Mouse (Mus musculus) liver, adult (tissue): Measurements from ENCODE around the gene Ankrd33.

Source experiments
- GATA4 ChIP-seq: IDR thresholded peaks from 2 replicates; pipeline ENCODE4 v1.6.1; 2014; ENCODE audit warnings: mild to moderate bottlenecking, low read length; ENCODE audit not compliant: insufficient replicate concordance

Ankrd33 gene

DNA sequence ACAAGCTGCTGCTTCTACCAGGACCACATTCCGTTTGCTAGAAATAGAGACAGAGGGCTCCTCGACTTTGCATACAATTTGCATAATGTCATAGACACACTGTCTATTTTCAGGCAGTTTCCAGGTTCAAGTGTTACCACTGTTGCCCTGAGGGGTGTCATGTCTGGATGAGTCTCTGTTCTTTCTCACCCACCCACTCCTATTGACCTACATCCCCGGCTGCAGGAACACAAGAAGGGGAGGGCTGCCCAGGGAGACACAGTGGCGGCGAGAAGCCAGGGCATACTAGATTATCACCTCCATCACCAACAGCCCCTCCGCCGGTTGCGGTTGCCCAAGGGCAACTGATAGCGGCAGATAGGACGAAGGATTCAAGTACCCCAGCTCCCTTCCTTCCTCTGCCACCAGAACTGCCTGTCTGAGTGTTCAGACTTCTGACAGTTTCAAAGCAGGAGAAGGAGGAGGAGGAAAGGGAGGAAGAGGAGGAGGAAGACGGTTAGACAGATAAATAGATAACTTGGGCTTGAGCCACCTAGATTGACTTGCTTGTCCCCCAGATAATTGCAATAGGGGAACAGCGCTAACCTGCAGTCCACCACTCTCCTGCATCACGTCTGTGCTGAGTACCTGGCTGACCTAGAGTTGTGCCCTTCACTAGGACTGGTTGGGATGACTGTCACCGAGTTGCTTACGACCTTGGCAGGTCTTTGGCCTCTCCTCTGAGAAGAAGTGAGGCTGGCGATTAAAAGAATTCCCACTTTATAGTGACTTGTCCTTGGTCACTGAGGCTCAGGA, 31.8 kb downstream of the Ankrd33 start:
- no peak for TF ChIP-seq GATA4

DNA sequence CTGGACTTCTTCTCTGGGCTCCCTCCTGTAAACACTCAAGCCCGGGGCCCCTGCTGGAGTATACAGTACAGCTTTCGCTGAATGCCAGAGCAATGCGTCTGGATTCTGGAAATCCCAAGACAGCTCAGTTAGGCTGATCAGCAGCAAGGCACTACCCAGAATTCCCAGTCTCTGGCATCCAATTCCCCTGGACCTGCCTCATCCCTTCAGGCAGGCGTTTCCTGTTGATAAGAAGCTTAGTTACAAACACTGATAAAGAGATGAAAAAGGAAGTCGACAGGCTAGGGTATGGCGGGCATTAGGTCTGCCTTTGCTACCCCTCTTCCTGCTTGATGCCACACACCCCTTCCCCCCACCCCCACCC, 32.3 kb downstream of the Ankrd33 start:
- TF ChIP-seq GATA4 = peak; percentile 82; the same call in 1 of the 2 replicates

DNA sequence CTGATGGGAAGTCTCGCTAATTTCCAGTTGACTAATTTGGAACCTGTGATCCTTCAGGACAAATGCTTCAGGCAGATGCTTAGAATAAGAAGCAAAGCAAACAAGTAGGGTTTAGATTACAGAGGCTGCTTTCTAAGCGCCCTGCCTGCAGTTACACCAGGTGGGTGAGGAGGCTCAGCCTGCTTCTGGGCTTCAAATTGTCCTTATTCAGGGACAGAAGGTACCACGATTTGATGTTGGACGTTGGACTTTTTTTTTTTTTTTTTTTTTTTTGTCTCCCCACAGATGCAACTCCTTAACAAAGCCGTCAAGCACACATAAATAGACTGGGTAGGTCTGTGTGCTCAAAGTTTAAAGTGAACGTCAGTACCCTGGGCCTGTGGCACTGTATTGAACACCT, 33.0 kb downstream of the Ankrd33 start:
- TF ChIP-seq GATA4 = no peak

DNA sequence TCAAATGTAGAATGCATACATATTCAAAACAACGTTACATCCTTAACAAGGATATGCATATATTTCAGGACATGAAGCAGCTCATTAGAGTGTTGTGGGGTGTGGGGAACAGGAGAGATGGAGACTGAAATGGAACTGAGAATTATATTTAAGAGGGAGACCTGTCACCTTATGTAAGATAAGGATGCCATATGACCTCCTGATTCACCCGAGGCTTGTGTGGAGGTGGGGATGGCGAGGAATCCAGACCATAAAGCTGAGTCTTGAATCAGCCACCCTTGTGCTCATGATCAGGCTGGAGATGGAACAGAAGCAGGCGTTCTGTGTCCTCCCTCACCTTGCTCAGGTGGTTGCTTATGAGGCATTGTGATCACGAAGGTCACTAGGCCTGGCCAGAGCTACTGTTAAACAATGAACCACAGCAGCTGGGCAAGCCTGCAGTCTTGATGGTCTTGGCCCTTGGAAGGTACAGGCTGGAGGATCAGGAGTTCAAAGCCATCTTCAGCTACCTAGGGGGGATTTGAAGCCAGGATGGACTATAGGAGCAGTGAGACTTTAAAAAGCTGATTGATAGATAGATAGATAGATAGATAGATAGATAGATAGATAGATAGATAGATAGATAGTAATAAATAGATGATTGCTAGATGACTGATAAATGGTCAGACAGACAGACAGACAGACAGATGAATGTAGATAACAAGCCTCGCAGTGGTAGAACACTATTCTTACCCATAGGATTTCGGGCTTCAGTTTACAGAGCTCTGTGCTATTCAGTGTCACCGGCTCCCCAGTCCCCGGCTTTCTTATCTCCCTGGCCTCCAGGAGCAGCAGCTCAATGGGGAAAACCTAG, 36.1 kb downstream of the Ankrd33 start:
- no peak for TF ChIP-seq GATA4

DNA sequence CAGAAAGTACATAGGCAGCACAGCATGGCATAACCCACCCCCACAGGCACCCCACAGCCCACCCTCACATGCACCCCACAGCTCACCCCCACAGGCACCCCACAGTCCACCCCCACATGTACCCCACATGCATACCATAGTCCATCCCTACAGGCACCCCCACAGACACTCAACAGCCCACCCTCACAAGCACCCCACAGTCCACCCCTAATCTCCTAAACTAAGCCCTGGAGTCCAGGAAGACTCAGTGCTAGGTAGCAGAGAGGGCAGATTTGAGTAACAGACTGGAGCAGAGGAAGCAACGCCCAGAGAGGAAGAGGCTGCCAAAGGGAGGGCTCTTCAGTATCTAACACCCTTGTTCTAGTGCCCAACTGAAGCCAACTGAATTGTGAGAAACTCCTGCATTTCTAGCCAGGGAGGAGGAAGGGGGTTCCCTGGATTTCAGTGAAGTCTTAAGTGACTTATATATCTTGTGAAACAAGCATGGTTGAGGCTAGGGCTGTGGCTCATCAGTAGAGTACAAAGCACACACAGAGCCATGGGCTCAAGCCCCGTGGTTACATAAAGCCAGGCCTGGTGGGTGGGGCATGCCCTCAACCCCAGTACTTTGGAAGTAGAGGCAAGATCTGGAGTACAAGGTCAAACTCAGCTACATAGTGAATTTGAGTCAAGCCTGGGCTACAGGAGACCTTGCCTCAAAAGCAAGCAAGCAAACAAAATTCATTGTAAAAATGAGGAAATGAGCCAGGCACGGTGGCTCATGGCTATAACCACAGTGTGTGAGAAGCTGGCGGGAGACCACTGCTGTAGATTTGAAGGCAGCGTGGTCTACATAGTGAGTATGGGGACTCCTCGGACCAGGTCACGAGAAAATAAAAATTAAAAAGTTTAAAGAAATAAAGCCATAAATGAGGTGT, 39.4 kb downstream of the Ankrd33 start:
- no peak for TF ChIP-seq GATA4

DNA sequence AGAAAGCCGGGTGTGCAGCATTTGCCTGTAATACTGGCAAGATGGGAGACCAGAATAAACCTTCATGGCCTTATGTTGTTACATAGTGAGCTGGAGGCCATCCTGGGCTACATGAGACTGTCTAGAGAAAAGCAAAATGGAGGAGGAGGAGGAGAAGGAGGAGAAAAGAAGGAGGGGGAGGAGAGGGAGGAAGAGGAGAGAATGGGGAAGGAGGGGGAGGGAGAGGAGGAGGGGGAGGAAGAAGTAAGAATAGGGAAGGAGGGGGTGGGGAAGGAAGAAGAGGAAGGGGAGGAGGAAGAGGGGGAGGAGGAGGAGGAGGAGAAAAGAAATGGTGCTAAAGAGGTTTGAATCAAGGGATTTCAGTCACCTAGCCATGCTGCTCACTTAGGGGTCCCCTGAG, 44.6 kb downstream of the Ankrd33 start:
- TF ChIP-seq GATA4 = no peak

DNA sequence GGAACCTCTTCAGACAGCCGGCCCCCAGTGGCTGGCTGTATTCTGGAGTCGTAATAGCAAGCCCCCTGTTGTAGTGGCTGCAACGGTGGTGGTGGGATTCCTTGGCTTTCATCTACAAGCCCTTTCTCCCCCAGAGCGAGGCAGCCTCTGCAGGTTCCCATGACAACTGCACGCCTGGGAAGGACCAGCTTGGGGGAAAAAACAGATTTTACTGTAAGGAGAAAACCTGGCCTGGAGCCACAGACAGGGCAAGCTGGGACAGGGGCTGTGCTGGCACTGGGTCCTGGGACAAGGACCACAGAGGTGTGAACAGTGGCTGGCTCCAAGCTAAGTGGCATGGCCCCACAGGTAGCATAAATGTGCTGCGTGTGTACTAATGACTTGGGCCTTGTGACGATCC, 45.0 kb downstream of the Ankrd33 start:
- TF ChIP-seq GATA4 = no peak

DNA sequence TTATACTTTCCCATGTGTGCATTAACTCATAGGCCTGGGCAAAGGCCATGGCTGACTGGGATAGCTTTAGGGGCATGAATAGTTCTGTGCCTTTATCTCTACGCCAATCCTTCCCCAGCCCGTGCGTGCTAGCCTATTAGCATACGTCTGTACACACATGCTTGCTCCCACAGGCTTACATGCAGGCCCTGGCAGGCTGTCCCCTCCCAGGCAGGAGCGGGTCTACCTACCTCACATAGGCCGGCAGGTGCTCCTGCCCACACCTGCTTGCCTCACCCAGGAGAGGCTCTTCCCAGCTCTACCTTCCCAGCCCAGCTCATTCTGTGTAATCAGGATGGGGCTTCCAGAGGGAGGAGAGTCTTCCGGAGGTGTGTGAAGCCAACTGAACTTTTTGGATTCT, 46.0 kb downstream of the Ankrd33 start:
- no peak for TF ChIP-seq GATA4

DNA sequence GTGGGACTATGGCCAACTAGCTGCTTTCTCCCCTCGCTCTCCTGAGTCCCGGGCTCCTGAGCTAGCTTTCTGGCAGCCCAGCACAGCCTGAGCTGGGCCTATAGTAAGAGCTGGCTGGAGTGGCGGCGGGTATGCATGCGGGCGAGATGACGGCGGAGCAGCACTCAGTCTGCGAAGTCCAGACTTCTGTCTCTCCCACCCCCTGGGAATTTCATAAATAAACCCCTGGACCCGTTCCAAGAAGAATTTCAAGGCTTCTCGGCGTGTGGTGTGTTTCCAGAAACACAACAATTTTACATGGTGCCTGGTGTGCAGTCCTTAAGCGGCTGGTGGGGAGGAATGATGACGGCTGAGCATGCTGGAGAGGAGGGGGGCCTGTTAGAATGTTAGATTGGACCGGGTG, 47.5 kb downstream of the Ankrd33 start:
- no peak for TF ChIP-seq GATA4

DNA sequence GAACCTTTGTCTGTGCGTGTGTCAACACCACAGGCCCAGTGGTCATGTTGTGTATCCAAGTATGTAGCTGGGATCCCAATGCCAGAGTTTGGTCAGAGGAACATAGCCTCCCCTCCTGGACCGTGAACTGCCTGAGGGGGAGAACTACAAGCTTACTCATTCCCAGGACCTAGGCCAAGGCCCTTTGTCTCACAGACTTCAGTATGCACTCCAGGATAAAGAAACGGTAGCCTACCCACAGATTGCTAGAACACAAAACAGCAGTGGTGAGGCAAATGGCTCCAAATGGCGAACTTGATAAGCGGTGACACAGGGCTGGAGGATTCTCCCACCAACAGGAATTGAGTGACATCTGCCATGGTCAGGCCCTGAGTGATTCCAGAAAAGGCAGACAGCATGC, 48.3 kb downstream of the Ankrd33 start:
- TF ChIP-seq GATA4 = no peak

DNA sequence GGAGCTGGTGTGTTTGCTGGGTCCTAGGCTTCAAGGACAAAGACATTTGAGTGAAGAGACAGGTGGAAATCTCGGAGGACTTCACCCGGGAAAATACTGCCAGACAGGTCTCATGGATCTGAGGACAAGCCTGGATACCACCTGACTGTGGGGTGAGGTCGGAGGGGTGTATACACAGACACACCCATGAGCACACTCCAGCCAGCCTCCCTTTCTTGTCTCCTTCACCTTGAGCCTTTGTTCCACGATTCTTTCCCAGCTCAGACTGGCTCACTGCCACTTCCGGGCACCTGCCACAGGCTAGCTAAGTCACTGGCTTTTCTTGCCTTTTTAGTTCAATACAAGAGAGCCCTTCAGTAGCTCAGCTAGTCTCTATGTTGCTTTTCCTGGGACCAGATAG, 48.7 kb downstream of the Ankrd33 start:
- TF ChIP-seq GATA4 = no peak

DNA sequence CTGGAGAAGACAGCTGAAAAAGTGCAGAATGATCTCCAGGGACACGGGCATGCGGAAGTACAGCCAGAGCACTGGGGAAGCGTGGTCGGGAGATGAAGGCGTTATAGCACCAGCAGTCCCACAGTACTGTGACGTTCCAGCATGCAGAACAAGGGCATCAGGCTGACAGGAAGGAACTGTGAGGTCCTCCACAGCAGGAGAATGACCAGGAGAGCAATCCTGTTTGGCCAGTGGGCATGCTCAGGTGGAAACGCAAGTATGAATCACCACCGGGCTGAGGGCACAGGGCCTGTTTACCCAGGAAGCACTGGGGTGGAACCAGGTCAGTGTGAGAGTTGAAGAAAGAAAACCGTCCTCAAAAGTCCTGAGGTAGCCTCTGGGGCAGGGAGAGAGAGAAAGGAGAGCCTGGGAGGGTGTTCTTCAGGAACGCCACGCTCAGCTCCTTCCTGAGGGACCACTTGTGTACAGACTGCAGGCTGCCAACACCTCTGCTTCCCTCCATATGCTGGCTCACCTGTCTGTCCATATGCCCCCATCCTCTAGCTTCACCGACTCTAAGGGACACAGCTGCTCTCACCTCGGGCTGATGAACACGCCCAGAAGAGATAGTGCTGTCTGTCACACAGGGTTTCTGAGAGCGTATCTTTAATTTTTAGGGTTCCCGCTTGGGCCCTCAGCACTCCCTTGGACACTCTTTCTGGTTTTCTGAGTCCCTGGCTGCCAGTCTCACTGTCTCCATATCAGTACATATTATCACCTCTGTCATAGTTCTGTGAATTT, 50.3 kb downstream of the Ankrd33 start:
- TF ChIP-seq GATA4 = no peak

DNA sequence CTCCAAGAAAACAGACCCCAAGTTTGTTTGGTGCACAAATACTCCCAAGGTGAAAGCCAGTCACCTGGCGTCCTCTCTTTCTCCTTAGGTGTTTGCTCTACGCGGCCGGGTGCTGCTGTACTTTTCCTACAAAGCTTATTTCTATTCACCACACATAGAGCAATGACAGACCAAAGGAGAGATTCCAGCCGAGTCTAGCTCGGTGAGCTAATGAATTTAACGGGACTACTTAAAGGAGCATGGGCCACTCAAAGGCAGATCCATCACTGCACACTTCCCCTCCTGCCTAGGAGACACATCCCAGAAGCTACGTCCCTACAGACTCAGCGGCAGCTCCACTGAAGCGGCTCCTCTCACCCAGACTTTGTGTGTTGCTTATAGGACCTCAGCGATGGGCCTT, 52.0 kb downstream of the Ankrd33 start:
- TF ChIP-seq GATA4 = no peak
